Mouse (Mus musculus) right cerebral cortex, postnatal 14 days (tissue): ENCODE measurements around the gene Ago4.
A peak's percentile ranks its signal among the peaks of the same experiment; 100 is the strongest.
"Not testable (repeated sequence)": the region's sequence is repeated elsewhere in the genome, so short reads cannot be mapped to it uniquely, and the experiment has no call there.

Experiments
- DNase-seq: peaks from one replicate; pipeline ENCODE4 v3.0.0; 2022

Ago4 gene

GRCm38 (mm10) chr4:126532827-126533728, at the start of gene Ago4:
TSS of gene Ago4 (minus strand) at chr4:126533472.
- peak; percentile 65 for DNase-seq

- DNase-seq = no peak
Observed at GRCm38 (mm10) chr4:126579077-126579476, 45.8 kb upstream of the Ago4 start.

- no peak for DNase-seq
Observed at GRCm38 (mm10) chr4:126577920-126578319, 44.6 kb upstream of the Ago4 start.

- DNase-seq = no peak
Observed at GRCm38 (mm10) chr4:126576281-126576680, 43.0 kb upstream of the Ago4 start.

- DNase-seq = no peak
Observed at GRCm38 (mm10) chr4:126569783-126570182, 36.5 kb upstream of the Ago4 start.

- DNase-seq = no peak
Observed at GRCm38 (mm10) chr4:126567243-126567642, 34.0 kb upstream of the Ago4 start.

- DNase-seq = no peak
Observed at GRCm38 (mm10) chr4:126563798-126564197, 30.5 kb upstream of the Ago4 start.

GRCm38 (mm10) chr4:126556809-126557711, 23.8 kb upstream of the Ago4 start, which contains the start of gene Clspn:
TSS of gene Clspn (plus strand) at chr4:126556935.
- DNase-seq = peak; percentile 81

GRCm38 (mm10) chr4:126554462-126554861, 21.2 kb upstream of the Ago4 start:
- no peak for DNase-seq

- no peak for DNase-seq
Observed at GRCm38 (mm10) chr4:126553685-126554084, 20.4 kb upstream of the Ago4 start.

- peak; percentile 35 for DNase-seq
Observed at GRCm38 (mm10) chr4:126553105-126553504, 19.8 kb upstream of the Ago4 start.

- no peak for DNase-seq
Observed at GRCm38 (mm10) chr4:126552136-126552535, 18.9 kb upstream of the Ago4 start.

- no peak for DNase-seq
Observed at GRCm38 (mm10) chr4:126546183-126546582, 12.9 kb upstream of the Ago4 start.

- DNase-seq = no peak
Observed at GRCm38 (mm10) chr4:126545703-126546102, 12.4 kb upstream of the Ago4 start.

- no peak for DNase-seq
Observed at GRCm38 (mm10) chr4:126545016-126545415, 11.7 kb upstream of the Ago4 start.

GRCm38 (mm10) chr4:126542838-126543237, 9.6 kb upstream of the Ago4 start:
- DNase-seq = no peak

- DNase-seq = no peak
Observed at GRCm38 (mm10) chr4:126540487-126541071, 7.3 kb upstream of the Ago4 start.

GRCm38 (mm10) chr4:126536865-126537264, 3.6 kb upstream of the Ago4 start:
- DNase-seq = no peak

GRCm38 (mm10) chr4:126535631-126536030, 2.4 kb upstream of the Ago4 start:
- not testable (repeated sequence) for DNase-seq

GRCm38 (mm10) chr4:126533729-126534070, 428 bp upstream of the Ago4 start:
- no peak for DNase-seq

GRCm38 (mm10) chr4:126532292-126532691, 980 bp downstream of the Ago4 start:
- no peak for DNase-seq

GRCm38 (mm10) chr4:126526828-126527227, 6.4 kb downstream of the Ago4 start:
- no peak for DNase-seq

- no peak for DNase-seq
Observed at GRCm38 (mm10) chr4:126526164-126526563, 7.1 kb downstream of the Ago4 start.
